Mouse (Mus musculus) liver, adult 2 months (tissue): Measurements from ENCODE around the gene Sept12. TPM values are rescaled to one million over a fixed set of nuclear protein-coding genes. Genes with fewer than 3 reads are reported as not detected.

Experiments used
- DNase-seq: peaks from one replicate; pipeline ENCODE4 v3.0.0-alpha.2; 2011; ENCODE audit warnings: low read depth, low spot score; ENCODE audit errors: extremely low read depth
- H3K27ac ChIP-seq: fragments of 200-500 bp; replicated peaks from 2 replicates; pipeline ENCODE4 v1.5.1; 2012; ENCODE audit warnings: low read depth, mild to moderate bottlenecking, control low read depth, inconsistent platforms, low read length; ENCODE audit not compliant: insufficient read depth
- H3K27me3 ChIP-seq: fragments of 200-500 bp; 2 replicates; pipeline ENCODE4 v1.6.1; 2012; ENCODE audit warnings: mild to moderate bottlenecking, moderate library complexity, low read length, inconsistent platforms; ENCODE audit not compliant: control insufficient read depth, insufficient read depth
- H3K36me3 ChIP-seq: fragments of 200-500 bp; 2 replicates; pipeline ENCODE4 v1.6.1; 2012; ENCODE audit warnings: low read length, inconsistent platforms; ENCODE audit not compliant: control insufficient read depth, insufficient read depth
- H3K4me1 ChIP-seq: fragments of 200-500 bp; 2 replicates; pipeline ENCODE4 v1.6.1; 2011; ENCODE audit warnings: low read length; ENCODE audit not compliant: control insufficient read depth, insufficient read depth
- H3K4me3 ChIP-seq: fragments of 200-500 bp; 2 replicates; pipeline ENCODE4 v1.5.1; 2011; ENCODE audit warnings: low read depth, mild to moderate bottlenecking, control low read depth, low read length, moderate library complexity; ENCODE audit not compliant: insufficient read depth
- H3K79me2 ChIP-seq: fragments of 200-500 bp; 2 replicates; pipeline ENCODE4 v1.6.1; 2012; ENCODE audit warnings: inconsistent platforms, mild to moderate bottlenecking, low read length, moderate library complexity; ENCODE audit not compliant: control insufficient read depth, insufficient read depth
- H3K9ac ChIP-seq: fragments of 200-500 bp; 2 replicates; pipeline ENCODE4 v1.6.1; 2012; ENCODE audit warnings: low read depth, mild to moderate bottlenecking, control low read depth, inconsistent platforms, low read length
- CTCF ChIP-seq: fragments of 200-500 bp; IDR thresholded peaks from 2 replicates; pipeline ENCODE4 v1.5.1; 2011; ENCODE audit warnings: low read depth, low read length, control low read depth
- POLR2A ChIP-seq: fragments of 200-500 bp; IDR thresholded peaks from 2 replicates; pipeline ENCODE4 v1.6.1; 2011; ENCODE audit warnings: low read length, control low read depth; ENCODE audit not compliant: insufficient read depth; ENCODE audit errors: extremely low read depth
- WGBS: fragments of 180-500 bp; shearing (Covaris S2); methylation state at CpG from one replicate; pipeline ENCODE4 v1.1.7; 2018; 5-methylcytosine and 5-hydroxymethylcytosine counted together
- polyA plus RNA-seq: library from polyadenylated mRNA; depleted of rRNA; stranded (reverse); fragments of >200 nt; gene quantifications from 2 replicates; pipeline ENCODE4 v1.2.3, GENCODE M21; 2012
- total RNA-seq: library from RNA; depleted of rRNA; stranded (reverse); fragments of >200 nt; gene quantifications from 2 replicates; pipeline ENCODE4 v1.2.3, GENCODE M21; 2014

The Sept12 gene
- total and polyA plus RNA-seq, 2 experiments, result not detected

- H3K4me1 ChIP-seq, result peaks cover 15% of the 10 kb centered on the region
- peak; percentile 89 for DNase-seq
- no peaks in the 10 kb centered on the region for H3K79me2 ChIP-seq
- TF ChIP-seq POLR2A (no peak), CTCF (peak; percentile 65)
- H3K27me3 ChIP-seq, result no peaks in the 10 kb centered on the region
- H3K36me3 ChIP-seq, result peaks cover 6% of the 10 kb centered on the region
- H3K4me3 ChIP-seq, result no peak overlapping the region
- 21% methylated on average over 4 of the region's 4 CpGs for WGBS
- H3K27ac ChIP-seq, result peak overlapping the region; percentile 34; the same call in 1 of the 2 replicates
- no peak overlapping the region for H3K9ac ChIP-seq
Measured at GRCm38 (mm10) chr16:4945415-4945814, 52.2 kb downstream of the Sept12 start.

- Histone ChIP-seq H3K36me3 (peaks cover 2% of the 10 kb centered on the region; the same call in 1 of the 2 replicates), H3K27ac (no peak overlapping the region), H3K9ac (no peak overlapping the region), H3K79me2 (no peaks in the 10 kb centered on the region), H3K4me3 (no peak overlapping the region), H3K27me3 (no peaks in the 10 kb centered on the region), H3K4me1 (peaks cover 19% of the 10 kb centered on the region)
- TF ChIP-seq CTCF (no peak), POLR2A (no peak)
- DNase-seq, result no peak
- WGBS, result 67% methylated on average over 3 of the region's 3 CpGs
Measured at GRCm38 (mm10) chr16:4943431-4943830, 54.2 kb downstream of the Sept12 start.

- Histone ChIP-seq H3K9ac (no peak overlapping the region), H3K27ac (no peak overlapping the region), H3K79me2 (no peaks in the 10 kb centered on the region), H3K4me3 (no peak overlapping the region), H3K4me1 (peaks cover 19% of the 10 kb centered on the region), H3K36me3 (peaks cover 2% of the 10 kb centered on the region; the same call in 1 of the 2 replicates), H3K27me3 (no peaks in the 10 kb centered on the region)
- no peak for DNase-seq
- WGBS, result 96% methylated on average over 8 of the region's 8 CpGs
- TF ChIP-seq POLR2A (no peak), CTCF (no peak)
Measured at GRCm38 (mm10) chr16:4942868-4943267, 54.8 kb downstream of the Sept12 start.

DNA sequence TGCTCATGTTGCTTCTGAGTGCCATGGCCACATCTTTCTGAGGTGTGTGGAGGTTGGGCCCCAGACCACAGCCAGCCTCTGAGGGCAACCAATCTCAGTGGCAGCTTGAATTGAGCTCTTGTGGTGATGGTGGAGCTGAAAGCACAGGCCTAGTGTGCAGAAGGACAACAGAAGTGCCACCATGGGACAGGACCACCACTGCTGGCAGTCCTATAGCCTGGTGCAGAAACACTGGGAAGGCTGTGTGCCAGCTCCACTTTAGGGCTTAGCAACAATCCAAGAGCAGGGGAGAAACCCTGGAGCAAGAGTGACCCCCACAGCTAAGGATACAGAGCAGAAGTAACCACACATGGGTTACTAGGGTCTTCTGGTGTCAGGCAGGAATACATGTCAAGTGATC is 56.6 kb downstream of the Sept12 start:
- H3K4me1 ChIP-seq, result peaks cover 11% of the 10 kb centered on the region
- H3K79me2 ChIP-seq, result no peaks in the 10 kb centered on the region
- H3K9ac ChIP-seq, result no peak overlapping the region
- H3K4me3 ChIP-seq, result no peak overlapping the region
- no peak overlapping the region for H3K27ac ChIP-seq
- H3K36me3 ChIP-seq, result peaks cover 3% of the 10 kb centered on the region; the same call in 1 of the 2 replicates
- no peaks in the 10 kb centered on the region for H3K27me3 ChIP-seq
- no peak for TF ChIP-seq CTCF
- TF ChIP-seq POLR2A, result no peak
- no peak for DNase-seq

DNA sequence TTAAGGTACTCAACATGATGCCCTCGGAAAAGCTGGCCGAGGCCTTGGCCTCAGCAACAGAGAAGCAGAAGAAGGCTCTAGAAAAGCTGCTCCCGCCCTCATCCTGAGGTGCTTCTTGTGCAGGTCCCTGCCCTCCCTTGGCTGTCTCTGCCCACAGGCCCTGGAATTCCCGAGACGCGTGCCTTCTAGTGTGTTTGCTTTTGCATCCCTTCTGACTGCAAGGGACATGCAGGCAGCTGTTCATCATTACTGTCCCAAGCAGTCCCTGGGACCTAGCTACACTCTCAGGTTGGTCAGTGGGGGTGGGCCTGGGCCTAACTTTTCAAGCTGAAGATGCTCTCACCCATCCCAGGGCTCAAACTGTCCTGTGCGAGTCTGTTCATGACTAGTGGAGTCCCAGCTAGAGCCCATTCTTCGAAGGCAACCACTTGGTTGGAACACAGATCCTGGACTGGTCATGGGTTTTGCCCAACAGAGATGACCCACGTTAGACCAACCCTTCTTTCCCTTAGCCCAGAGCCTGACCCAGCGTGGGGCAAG is 57.3 kb downstream of the Sept12 start:
- H3K27ac ChIP-seq, result no peak overlapping the region
- DNase-seq, result no peak
- peaks cover 3% of the 10 kb centered on the region; the same call in 1 of the 2 replicates for H3K36me3 ChIP-seq
- TF ChIP-seq POLR2A, result no peak
- no peak for TF ChIP-seq CTCF
- no peak overlapping the region for H3K9ac ChIP-seq
- no peaks in the 10 kb centered on the region for H3K27me3 ChIP-seq
- H3K79me2 ChIP-seq, result no peaks in the 10 kb centered on the region
- peaks cover 8% of the 10 kb centered on the region for H3K4me1 ChIP-seq
- 86% methylated on average over 10 of the region's 10 CpGs for WGBS
- no peak overlapping the region for H3K4me3 ChIP-seq

- H3K36me3 ChIP-seq, result peaks cover 7% of the 10 kb centered on the region; the same call in 1 of the 2 replicates
- H3K79me2 ChIP-seq, result no peaks in the 10 kb centered on the region
- peak overlapping the region; percentile 49 for H3K27ac ChIP-seq
- peak overlapping the region; percentile 79 for H3K4me3 ChIP-seq
- H3K27me3 ChIP-seq, result no peaks in the 10 kb centered on the region
- peaks cover 4% of the 10 kb centered on the region; the same call in 1 of the 2 replicates for H3K4me1 ChIP-seq
- peak; percentile 36 for DNase-seq
- peak overlapping the region; percentile 81 for H3K9ac ChIP-seq
- 1% methylated on average over 16 of the region's 16 CpGs for WGBS
- no peak for TF ChIP-seq POLR2A
- TF ChIP-seq CTCF, result no peak
Measured at GRCm38 (mm10) chr16:4939412-4939811, 58.2 kb downstream of the Sept12 start.
